Mouse (Mus musculus): Measurements from ENCODE around the gene Gm21860. TPM values are rescaled to one million over a fixed set of nuclear protein-coding genes. Genes with fewer than 3 reads are reported as not detected.

Gene Gm21860
- polyA plus RNA-seq (2015; fragmentation: Illumina TruSeq; extraction: RNeasy Lipid Tissue Mini Kit (QIAGEN cat#74804); ENCODE audit: insufficient read depth, low replicate concordance): not detected

GRCm38 (mm10) chrY:90754721-90755120 is at the start of gene Gm21860:
Gene Gm21860 (minus strand): TSS chrY:90754821.

GRCm38 (mm10) chrY:90784438-90784837 is 29.8 kb upstream of the Gm21860 start, which contains the start of gene Gm47283:
Gene Gm47283 (plus strand): TSS chrY:90784738.

Other genes starting within 250 kb of the Gm21860 start
- not detected for gene Gm47283, start 29.9 kb upstream of the Gm21860 start, polyA plus RNA-seq (2015; fragmentation: Illumina TruSeq; extraction: RNeasy Lipid Tissue Mini Kit (QIAGEN cat#74804); ENCODE audit: insufficient read depth, low replicate concordance)
- not detected for gene Gm21748, start 84.4 kb upstream of the Gm21860 start, polyA plus RNA-seq (2015; fragmentation: Illumina TruSeq; extraction: RNeasy Lipid Tissue Mini Kit (QIAGEN cat#74804); ENCODE audit: insufficient read depth, low replicate concordance)

Data from spleen, adult 10 weeks (tissue).